Mouse (Mus musculus): ENCODE results near the gene Cul3.
"Not testable (repeated sequence)": the region's sequence is repeated elsewhere in the genome, so short reads cannot be mapped to it uniquely, and the experiment has no call there.

The Cul3 gene

GRCm38 (mm10) chr1:80340436-80341376 is at the start of gene Cul3:
Cul3 (minus strand) TSS chr1:80340480.
- peak; percentile 64 to 84 for DNase-seq (ENCODE audit: low read depth in 1 of 2, low spot score in 2 of 2)

DNA sequence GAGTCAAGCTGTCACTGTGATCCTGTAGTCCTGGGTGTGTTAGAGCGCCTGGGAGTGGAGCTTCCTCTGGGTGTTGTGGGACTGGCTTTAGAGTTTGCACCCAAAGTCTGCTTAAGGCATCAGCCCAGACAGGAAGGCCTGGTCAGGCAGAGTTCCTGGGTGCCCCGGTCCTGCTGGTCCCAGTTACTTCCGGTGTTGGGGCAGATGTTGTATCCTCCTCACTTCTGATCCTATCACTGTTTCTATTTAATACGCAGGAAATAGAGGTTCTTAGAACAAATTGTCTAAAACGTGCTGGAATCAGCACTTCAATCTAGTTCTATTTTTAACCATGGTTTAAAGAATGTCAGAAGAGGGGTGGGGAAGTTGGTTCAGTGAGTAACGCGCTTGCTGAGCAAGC is 49.2 kb upstream of the Cul3 start:
- no peak for DNase-seq (ENCODE audit: low read depth in 1 of 2, low spot score in 2 of 2)

DNA sequence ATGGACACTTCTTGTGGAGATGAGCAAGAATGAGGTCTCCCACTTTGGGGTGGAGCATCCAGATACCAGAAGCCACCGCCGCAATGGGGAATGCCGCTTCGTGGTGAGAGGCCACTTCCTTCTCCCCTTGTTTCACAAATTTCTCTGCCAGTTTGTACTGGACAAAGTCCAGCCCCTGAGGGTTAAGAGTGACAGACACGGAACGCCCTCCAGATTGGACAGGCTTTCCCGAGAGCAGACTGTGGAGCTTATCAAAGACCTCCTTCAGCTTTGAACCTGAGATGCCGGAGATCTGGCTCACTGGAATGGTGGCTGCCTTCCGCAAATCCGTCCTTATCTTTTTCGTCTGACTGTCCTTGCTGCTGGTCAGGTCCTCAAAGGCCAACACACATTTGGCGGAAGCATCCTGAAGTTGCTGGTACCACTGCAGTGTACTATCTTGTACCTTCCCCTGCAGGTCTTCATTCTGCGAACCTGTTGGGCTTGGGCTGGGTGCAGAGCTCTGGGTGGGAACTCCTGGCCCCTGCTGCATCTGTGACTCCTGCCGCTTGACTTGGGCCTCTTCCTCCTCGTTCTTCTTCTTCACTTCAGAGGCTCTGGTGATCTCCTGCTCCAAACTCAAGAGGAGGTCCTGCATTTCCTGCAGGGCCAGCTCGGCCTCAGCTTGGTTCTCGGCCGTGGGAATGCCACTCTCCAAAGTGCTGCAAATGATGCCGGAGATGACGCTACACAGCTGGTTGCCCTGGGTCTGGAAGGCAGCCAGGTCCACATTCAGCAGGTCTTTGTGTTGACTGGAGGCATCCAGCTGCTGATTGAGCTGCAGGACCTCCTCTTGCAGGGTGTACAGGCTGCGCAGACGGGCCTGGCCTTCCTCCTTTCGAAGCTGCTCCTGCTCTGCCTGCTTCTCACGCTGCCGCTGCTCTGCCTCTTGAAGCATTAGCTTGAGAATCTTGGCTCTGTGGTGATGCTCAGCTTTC is 43.6 kb upstream of the Cul3 start:
- peak; percentile 10 to 40 for DNase-seq (ENCODE audit: low read depth in 1 of 2, low spot score in 2 of 2)

DNA sequence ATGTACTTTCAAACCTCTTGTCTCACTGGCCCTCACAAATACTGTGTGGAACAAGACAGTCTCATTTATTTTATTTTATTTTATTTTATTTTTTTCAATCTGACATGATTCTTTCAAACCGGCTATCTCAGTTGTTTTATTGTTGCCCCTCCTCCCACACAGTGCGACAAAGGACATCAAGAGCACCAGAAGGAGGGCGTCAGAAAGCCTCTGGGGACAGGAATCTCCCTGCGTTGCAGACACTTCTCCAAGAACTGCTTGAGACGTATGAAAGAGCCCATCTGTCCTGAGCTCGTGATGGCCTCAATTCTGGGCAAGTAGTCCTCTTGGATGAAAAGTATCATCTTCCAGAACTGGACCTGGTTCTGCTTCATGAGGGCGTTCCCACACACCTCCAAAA is 42.6 kb upstream of the Cul3 start:
- no peak for DNase-seq (ENCODE audit: low read depth in 1 of 2, low spot score in 2 of 2)

DNA sequence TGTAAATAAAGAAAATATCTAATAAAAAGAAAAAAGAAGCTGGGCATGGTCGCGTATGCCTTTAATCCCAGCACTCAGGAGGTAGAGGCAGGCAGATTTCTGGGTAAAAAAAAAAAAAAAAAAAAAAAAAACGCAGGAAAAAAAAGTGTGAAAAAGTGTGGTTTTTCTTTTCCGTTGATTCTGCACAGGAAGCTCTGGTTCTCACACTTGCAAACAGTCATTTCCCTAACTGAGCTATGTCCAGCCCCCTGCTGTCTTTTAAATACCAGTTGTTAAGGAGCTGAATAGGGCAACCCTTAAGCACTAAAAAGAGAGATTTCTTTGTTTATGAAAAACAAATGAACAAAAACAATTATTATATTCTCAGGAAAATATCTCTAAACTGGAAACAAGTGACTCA is 41.0 kb upstream of the Cul3 start:
- no peak for DNase-seq (ENCODE audit: low read depth in 1 of 2, low spot score in 2 of 2)

- DNase-seq (ENCODE audit: low read depth in 1 of 2, low spot score in 2 of 2): no peak
Measured at GRCm38 (mm10) chr1:80372010-80372409, 31.7 kb upstream of the Cul3 start.

GRCm38 (mm10) chr1:80371189-80371889 is 31.1 kb upstream of the Cul3 start:
- peak in 1 of 2 experiments; percentile 24 for DNase-seq (ENCODE audit: low read depth in 1 of 2, low spot score in 2 of 2)

DNA sequence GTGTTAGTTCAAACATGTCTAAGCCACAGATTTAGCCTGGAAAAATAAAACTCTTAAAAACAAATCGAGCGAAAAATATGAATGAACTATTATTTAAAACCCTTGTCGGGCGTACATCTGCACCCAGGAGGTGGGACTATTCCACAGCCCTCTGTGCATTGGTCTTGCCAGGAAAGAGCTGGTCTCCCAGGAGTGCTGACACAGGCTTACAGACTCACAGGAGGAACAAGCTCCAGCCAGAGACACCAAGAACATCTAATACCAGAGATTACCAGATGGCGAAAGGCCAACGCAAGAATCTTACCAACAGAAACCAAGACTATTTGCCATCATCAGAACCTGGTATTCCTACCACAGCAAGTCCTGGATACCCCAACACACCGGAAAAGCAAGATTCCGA is 23.2 kb upstream of the Cul3 start:
- DNase-seq (ENCODE audit: low read depth in 1 of 2, low spot score in 2 of 2): no peak

DNA sequence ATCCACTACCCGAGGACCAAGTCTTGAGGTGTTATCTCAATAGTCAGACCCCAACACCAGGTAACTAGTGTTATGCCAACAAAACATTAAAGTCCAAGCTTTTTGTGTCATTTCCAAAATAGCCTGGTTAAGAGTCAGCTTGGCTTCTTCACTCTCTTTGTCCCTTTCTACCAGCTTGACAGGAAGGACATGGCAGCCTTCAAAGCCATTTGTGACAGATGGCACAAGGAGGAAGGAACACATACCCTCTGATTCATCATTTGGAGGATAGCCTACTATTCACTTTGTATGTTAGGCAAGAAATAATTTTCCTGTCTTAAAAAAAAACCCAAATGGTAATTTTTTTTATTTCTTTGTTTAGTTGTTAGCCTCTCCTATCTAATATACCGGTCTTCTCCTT is 22.7 kb upstream of the Cul3 start:
- DNase-seq (ENCODE audit: low read depth in 1 of 2, low spot score in 2 of 2): no peak

DNA sequence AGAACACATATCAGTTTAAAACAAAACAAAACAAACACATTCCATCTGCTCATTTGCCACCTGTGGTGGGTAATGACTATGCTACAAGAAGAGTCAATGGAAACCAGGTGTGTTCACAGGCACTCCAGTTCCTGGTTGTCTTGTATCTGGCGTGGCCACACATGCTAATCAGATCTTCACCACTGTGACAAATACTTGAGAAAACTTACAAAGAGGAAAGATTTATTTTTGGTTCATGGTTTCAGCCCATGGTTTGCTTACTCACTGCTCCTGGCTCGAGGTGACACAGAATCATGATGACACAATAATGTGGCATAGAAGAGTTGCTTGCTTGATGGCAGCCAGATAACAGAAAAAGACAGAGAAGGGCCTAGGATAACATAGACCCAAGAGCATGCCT is 22.1 kb upstream of the Cul3 start:
- no peak for DNase-seq (ENCODE audit: low read depth in 1 of 2, low spot score in 2 of 2)

- DNase-seq (ENCODE audit: low read depth in 1 of 2, low spot score in 2 of 2): not testable (repeated sequence)
Measured at GRCm38 (mm10) chr1:80361771-80362170, 21.5 kb upstream of the Cul3 start.

- no peak for DNase-seq (ENCODE audit: low read depth in 1 of 2, low spot score in 2 of 2)
Measured at GRCm38 (mm10) chr1:80360038-80360608, 19.8 kb upstream of the Cul3 start.

GRCm38 (mm10) chr1:80340061-80340435 is 232 bp downstream of the Cul3 start:
- peak; percentile 22 to 51 for DNase-seq (ENCODE audit: low read depth in 1 of 2, low spot score in 2 of 2)

DNA sequence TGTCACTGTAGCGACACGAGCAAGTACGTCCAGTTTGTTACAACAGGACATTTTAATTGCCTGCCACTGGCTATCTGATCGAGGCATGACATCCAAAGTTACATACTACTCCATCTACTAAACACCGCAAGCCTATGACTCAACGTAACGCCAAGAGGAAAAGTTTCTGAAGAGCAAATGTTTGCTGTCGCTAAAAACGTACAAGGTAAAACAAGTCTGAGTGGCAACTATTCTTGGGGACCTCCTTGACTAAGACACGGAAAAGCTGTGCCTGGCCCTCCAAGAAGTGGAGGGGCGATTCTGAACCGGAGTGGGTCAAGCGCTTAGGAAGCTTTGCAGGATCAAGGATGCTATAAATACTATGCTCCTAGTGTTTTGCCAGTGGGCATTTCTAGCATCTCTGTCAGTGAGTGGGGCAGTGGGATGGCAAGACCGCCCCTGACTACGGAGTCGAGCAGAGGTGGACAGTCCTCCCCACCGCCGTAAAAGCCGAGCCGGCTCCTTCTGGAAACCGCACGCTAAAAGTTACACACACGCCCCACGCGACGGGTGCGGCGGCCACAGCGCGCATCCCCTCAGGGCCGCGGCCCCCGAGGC is 757 bp downstream of the Cul3 start:
- DNase-seq (ENCODE audit: low read depth in 1 of 2, low spot score in 2 of 2): no peak

- no peak for DNase-seq (ENCODE audit: low read depth in 1 of 2, low spot score in 2 of 2)
Measured at GRCm38 (mm10) chr1:80338398-80338797, 1.9 kb downstream of the Cul3 start.

DNA sequence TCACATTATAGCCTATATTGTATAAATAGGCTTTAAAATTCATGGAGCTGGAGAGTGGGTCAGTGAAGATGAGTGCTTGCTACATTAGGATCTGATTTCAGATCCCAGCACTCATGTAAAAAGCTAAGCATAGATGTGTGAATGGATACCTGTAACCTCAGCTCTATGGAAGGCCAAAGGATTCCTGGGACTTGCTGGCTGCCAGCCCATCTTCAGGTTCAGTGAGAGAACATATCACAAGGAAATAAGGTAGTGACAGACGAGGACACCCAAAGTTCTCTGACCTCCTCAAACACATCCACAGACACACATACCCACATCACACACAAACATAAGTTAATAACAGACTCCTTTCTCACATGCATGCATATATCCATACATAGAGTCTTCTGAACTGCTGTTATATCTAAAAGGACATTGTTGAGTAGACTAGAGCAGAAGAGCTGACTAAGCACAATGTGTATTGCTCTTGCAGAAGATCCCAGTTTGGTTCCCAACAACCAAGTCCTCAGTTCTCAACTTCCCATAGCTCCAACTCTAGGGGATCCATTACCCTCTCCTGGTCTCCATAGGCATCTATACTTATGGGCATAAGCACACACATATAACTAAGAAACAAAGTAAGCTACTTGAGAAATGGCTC is 4.4 kb downstream of the Cul3 start:
- DNase-seq (ENCODE audit: low read depth in 1 of 2, low spot score in 2 of 2): no peak

DNA sequence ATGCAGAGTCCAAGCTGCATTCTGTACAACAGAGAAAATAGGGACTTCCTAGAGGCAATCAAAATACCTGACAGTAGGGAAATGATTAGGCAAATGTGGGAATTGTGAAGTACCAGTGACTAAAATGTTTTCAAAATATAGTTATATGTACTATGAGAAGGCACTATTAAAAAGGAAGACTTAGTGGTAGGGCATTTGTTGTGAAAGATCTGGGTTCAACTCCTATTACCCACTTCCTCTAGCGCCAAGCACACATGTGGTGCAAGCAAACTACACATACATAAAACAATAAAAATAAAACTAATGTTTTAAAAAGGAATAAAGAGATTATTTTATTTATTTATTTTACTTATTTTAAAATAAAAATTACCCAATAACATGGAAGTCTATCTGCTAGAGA is 5.2 kb downstream of the Cul3 start:
- DNase-seq (ENCODE audit: low read depth in 1 of 2, low spot score in 2 of 2): no peak

GRCm38 (mm10) chr1:80330970-80331369 is 9.3 kb downstream of the Cul3 start:
- no peak for DNase-seq (ENCODE audit: low read depth in 1 of 2, low spot score in 2 of 2)

GRCm38 (mm10) chr1:80325761-80326160 is 14.5 kb downstream of the Cul3 start:
- DNase-seq (ENCODE audit: low read depth in 1 of 2, low spot score in 2 of 2): no peak

GRCm38 (mm10) chr1:80324370-80324769 is 15.9 kb downstream of the Cul3 start:
- no peak for DNase-seq (ENCODE audit: low read depth in 1 of 2, low spot score in 2 of 2)

All from monocyte, adult 2 months (primary cell).